Mouse (Mus musculus) heart, postnatal 0 days (tissue): ENCODE data around the gene Igsf9b.

ENCODE experiments used
- CTCF ChIP-seq: IDR thresholded peaks from 2 replicates; pipeline ENCODE4 v1.5.1; 2016; ENCODE audit warnings: antibody characterized with exemption, control low read depth, low read depth
- EP300 ChIP-seq: IDR thresholded peaks from 2 replicates; pipeline ENCODE4 v1.6.1; 2016; ENCODE audit warnings: antibody characterized with exemption, low read depth

GRCm38 (mm10) chr9:27375746-27376145 lies 76.7 kb downstream of the Igsf9b start:
- TF ChIP-seq CTCF (no peak), EP300 (no peak)
